Mouse (Mus musculus): Measurements from ENCODE around the gene Pparg.

DNA sequence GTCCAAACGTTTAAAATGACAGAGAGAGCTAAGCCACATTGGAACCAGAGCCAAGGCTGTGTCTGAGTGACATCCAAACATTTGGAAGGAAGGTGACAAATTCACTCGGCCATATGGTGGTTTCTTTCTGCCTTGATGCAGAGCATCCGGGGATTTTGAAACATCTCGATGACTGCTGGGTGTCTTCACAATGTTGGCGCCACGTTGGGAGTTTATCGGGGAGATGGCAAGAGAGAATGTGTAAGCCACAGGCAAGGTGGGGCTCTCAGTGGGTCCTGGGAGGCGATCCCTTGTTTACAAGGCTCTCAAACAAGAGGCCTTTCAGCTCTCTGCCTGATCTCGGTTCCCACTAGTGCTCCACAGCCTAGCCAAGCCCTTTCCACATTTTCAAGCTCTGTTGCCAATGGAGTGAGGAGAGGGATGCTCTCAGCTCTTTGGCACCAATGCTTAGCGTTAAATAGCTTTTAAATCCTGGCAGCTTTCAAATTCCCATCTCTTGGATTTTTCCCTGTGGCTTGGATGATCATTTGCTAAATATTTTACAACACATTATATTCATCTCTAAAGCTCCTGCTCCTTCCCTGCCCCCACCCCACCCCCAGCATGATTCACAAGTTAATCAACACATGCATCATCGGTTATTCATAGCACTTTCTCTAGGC is 132.3 kb downstream of the Pparg start:
- TF ChIP-seq POLR2A (IDR thresholded peaks at IDR 0.05; ENCODE audit: low read depth, low read length) (no peak), CTCF (IDR thresholded peaks at IDR 0.05; ENCODE audit: extremely low read depth, insufficient read depth, insufficient read length, insufficient replicate concordance) (no peak)
